Mouse (Mus musculus): ENCODE results near the gene 3110082J24Rik. TPM values are rescaled to one million over a fixed set of nuclear protein-coding genes. Genes with fewer than 3 reads are reported as not detected.

Gene 3110082J24Rik
- not detected in 2 replicates for polyA plus RNA-seq (2016; fragmentation: Nextera tagmentation; extraction: Ambion mirVana)

GRCm38 (mm10) chr5:30105668-30106300, at the start of gene 3110082J24Rik:
TSS of gene 3110082J24Rik (minus strand) at chr5:30106086.
- Histone ChIP-seq H3K4me2 (peak within 1 kb of the TSS; percentile 96), H3K36me3 (no peaks in the 10 kb centered on the region), H3K27me3 (peaks cover 85% of the 10 kb centered on the region), H3K4me3 (replicated peaks) (peak within 1 kb of the TSS; percentile 56), H3K9me3 (0 out of 2 replicates have a peak, but pooled peaks cover 3% of the 10 kb centered on the region), H3K4me1 (replicated peaks) (peaks cover 45% of the 10 kb centered on the region), H3K9ac (replicated peaks) (peak within 1 kb of the TSS; percentile 61), H3K27ac (no peak within 1 kb of the TSS)
- ATAC-seq (ENCODE audit: insufficient number of reproducible peaks, insufficient read depth, low FRiP score, low TSS enrichment, low read depth), result no peak
- WGBS, result 1% methylated on average over 29 of the region's 29 CpGs

- Histone ChIP-seq H3K27me3 (no peaks in the 10 kb centered on the region), H3K4me1 (replicated peaks) (peaks cover 15% of the 10 kb centered on the region), H3K9ac (replicated peaks) (peak overlapping the region; percentile 79), H3K9me3 (no peaks in the 10 kb centered on the region), H3K4me2 (peak overlapping the region; percentile 66), H3K4me3 (replicated peaks) (peak overlapping the region; percentile 88), H3K27ac (peak overlapping the region; percentile 84), H3K36me3 (0 out of 2 replicates have a peak, but pooled peaks cover under 1% of the 10 kb centered on the region)
- WGBS, result under 1% methylated on average over 31 of the region's 31 CpGs
- ATAC-seq (ENCODE audit: insufficient number of reproducible peaks, insufficient read depth, low FRiP score, low TSS enrichment, low read depth), result peak; percentile 74
Observed at GRCm38 (mm10) chr5:30155395-30155792, 49.5 kb upstream of the 3110082J24Rik start.

GRCm38 (mm10) chr5:30154474-30155394, 48.8 kb upstream of the 3110082J24Rik start, which contains the start of the genes Hadha and Hadhb:
TSS of gene Hadha (minus strand) at chr5:30155162.
TSS of gene Hadhb (plus strand) at chr5:30155248.
- peak; percentile 89 for ATAC-seq (ENCODE audit: insufficient number of reproducible peaks, insufficient read depth, low FRiP score, low TSS enrichment, low read depth)
- H3K4me2 ChIP-seq, result peak within 1 kb of the TSS; percentile 66
- H3K9ac ChIP-seq (replicated peaks), result peak within 1 kb of the TSS; percentile 79
- H3K27me3 ChIP-seq, result no peaks in the 10 kb centered on the region
- peaks cover 15% of the 10 kb centered on the region for H3K4me1 ChIP-seq (replicated peaks)
- peak within 1 kb of the TSS; percentile 88 for H3K4me3 ChIP-seq (replicated peaks)
- peak within 1 kb of the TSS; percentile 84 for H3K27ac ChIP-seq
- no peaks in the 10 kb centered on the region for H3K9me3 ChIP-seq
- under 1% methylated on average over 53 of the region's 53 CpGs for WGBS
- no peaks in the 10 kb centered on the region for H3K36me3 ChIP-seq

- H3K27ac ChIP-seq, result no peak overlapping the region
- no peaks in the 10 kb centered on the region for H3K9me3 ChIP-seq
- no peaks in the 10 kb centered on the region for H3K27me3 ChIP-seq
- H3K4me2 ChIP-seq, result peak overlapping the region; percentile 66
- 21% methylated on average over 4 of the region's 4 CpGs for WGBS
- H3K4me3 ChIP-seq (replicated peaks), result peak overlapping the region; percentile 88
- H3K4me1 ChIP-seq (replicated peaks), result peaks cover 15% of the 10 kb centered on the region
- H3K36me3 ChIP-seq, result no peaks in the 10 kb centered on the region; the same call in 1 of the 2 replicates
- no peak for ATAC-seq (ENCODE audit: insufficient number of reproducible peaks, insufficient read depth, low FRiP score, low TSS enrichment, low read depth)
- H3K9ac ChIP-seq (replicated peaks), result peak overlapping the region; percentile 79
Observed at GRCm38 (mm10) chr5:30154013-30154412, 48.1 kb upstream of the 3110082J24Rik start.

GRCm38 (mm10) chr5:30153222-30153621, 47.3 kb upstream of the 3110082J24Rik start:
- no peak overlapping the region for H3K27ac ChIP-seq
- ATAC-seq (ENCODE audit: insufficient number of reproducible peaks, insufficient read depth, low FRiP score, low TSS enrichment, low read depth), result no peak
- H3K27me3 ChIP-seq, result no peaks in the 10 kb centered on the region
- H3K9ac ChIP-seq (replicated peaks), result no peak overlapping the region
- H3K9me3 ChIP-seq, result no peaks in the 10 kb centered on the region
- H3K4me2 ChIP-seq, result no peak overlapping the region
- 80% methylated on average over 2 of the region's 2 CpGs for WGBS
- H3K36me3 ChIP-seq, result peaks cover 7% of the 10 kb centered on the region; the same call in 1 of the 2 replicates
- H3K4me3 ChIP-seq (replicated peaks), result no peak overlapping the region
- peaks cover 15% of the 10 kb centered on the region for H3K4me1 ChIP-seq (replicated peaks)

GRCm38 (mm10) chr5:30152413-30152812, 46.5 kb upstream of the 3110082J24Rik start:
- Histone ChIP-seq H3K9me3 (no peaks in the 10 kb centered on the region), H3K27ac (no peak overlapping the region), H3K4me3 (replicated peaks) (no peak overlapping the region), H3K36me3 (peaks cover 9% of the 10 kb centered on the region; the same call in 1 of the 2 replicates), H3K27me3 (no peaks in the 10 kb centered on the region), H3K9ac (replicated peaks) (no peak overlapping the region), H3K4me1 (replicated peaks) (peaks cover 15% of the 10 kb centered on the region), H3K4me2 (no peak overlapping the region)
- whole genome bisulfite sequencing, result 75% methylated on average over 1 of the region's 1 CpGs
- ATAC-seq (ENCODE audit: insufficient number of reproducible peaks, insufficient read depth, low FRiP score, low TSS enrichment, low read depth), result no peak

GRCm38 (mm10) chr5:30152007-30152406, 46.1 kb upstream of the 3110082J24Rik start:
- Histone ChIP-seq H3K4me1 (replicated peaks) (peaks cover 15% of the 10 kb centered on the region), H3K9me3 (no peaks in the 10 kb centered on the region), H3K36me3 (peaks cover 12% of the 10 kb centered on the region), H3K27me3 (no peaks in the 10 kb centered on the region), H3K27ac (no peak overlapping the region), H3K4me3 (replicated peaks) (no peak overlapping the region), H3K4me2 (no peak overlapping the region), H3K9ac (replicated peaks) (no peak overlapping the region)
- ATAC-seq (ENCODE audit: insufficient number of reproducible peaks, insufficient read depth, low FRiP score, low TSS enrichment, low read depth), result no peak
- 66% methylated on average over 4 of the region's 4 CpGs for WGBS

GRCm38 (mm10) chr5:30148133-30148920, 42.4 kb upstream of the 3110082J24Rik start:
- H3K4me2 ChIP-seq, result no peak overlapping the region
- no peaks in the 10 kb centered on the region for H3K27me3 ChIP-seq
- peaks cover 46% of the 10 kb centered on the region for H3K36me3 ChIP-seq
- WGBS, result 86% methylated on average over 5 of the region's 5 CpGs
- H3K9me3 ChIP-seq, result no peaks in the 10 kb centered on the region
- H3K4me3 ChIP-seq (replicated peaks), result no peak overlapping the region
- ATAC-seq (ENCODE audit: insufficient number of reproducible peaks, insufficient read depth, low FRiP score, low TSS enrichment, low read depth), result no peak
- no peak overlapping the region for H3K27ac ChIP-seq
- H3K4me1 ChIP-seq (replicated peaks), result 0 out of 2 replicates have a peak, but pooled peaks cover 4% of the 10 kb centered on the region
- no peak overlapping the region for H3K9ac ChIP-seq (replicated peaks)

- no peak overlapping the region for H3K4me3 ChIP-seq (replicated peaks)
- no peak overlapping the region for H3K27ac ChIP-seq
- no peak for ATAC-seq (ENCODE audit: insufficient number of reproducible peaks, insufficient read depth, low FRiP score, low TSS enrichment, low read depth)
- H3K36me3 ChIP-seq, result peaks cover 63% of the 10 kb centered on the region
- WGBS, result 95% methylated on average over 6 of the region's 6 CpGs
- no peaks in the 10 kb centered on the region for H3K4me1 ChIP-seq (replicated peaks)
- H3K9me3 ChIP-seq, result no peaks in the 10 kb centered on the region
- no peaks in the 10 kb centered on the region for H3K27me3 ChIP-seq
- H3K9ac ChIP-seq (replicated peaks), result no peak overlapping the region
- no peak overlapping the region for H3K4me2 ChIP-seq
Observed at GRCm38 (mm10) chr5:30146526-30146925, 40.6 kb upstream of the 3110082J24Rik start.

- 92% methylated on average over 4 of the region's 4 CpGs for WGBS
- H3K4me2 ChIP-seq, result no peak overlapping the region
- no peak for ATAC-seq (ENCODE audit: insufficient number of reproducible peaks, insufficient read depth, low FRiP score, low TSS enrichment, low read depth)
- no peak overlapping the region for H3K4me3 ChIP-seq (replicated peaks)
- H3K36me3 ChIP-seq, result peaks cover 89% of the 10 kb centered on the region
- H3K9ac ChIP-seq (replicated peaks), result no peak overlapping the region
- no peaks in the 10 kb centered on the region for H3K27me3 ChIP-seq
- no peak overlapping the region for H3K27ac ChIP-seq
- H3K4me1 ChIP-seq (replicated peaks), result no peaks in the 10 kb centered on the region
- no peaks in the 10 kb centered on the region for H3K9me3 ChIP-seq
Observed at GRCm38 (mm10) chr5:30138193-30138592, 32.3 kb upstream of the 3110082J24Rik start.

Data from limb, embryonic 12.5 days (tissue).